Mouse (Mus musculus): Measurements from ENCODE around the gene Mzt1.

The Mzt1 gene

DNA sequence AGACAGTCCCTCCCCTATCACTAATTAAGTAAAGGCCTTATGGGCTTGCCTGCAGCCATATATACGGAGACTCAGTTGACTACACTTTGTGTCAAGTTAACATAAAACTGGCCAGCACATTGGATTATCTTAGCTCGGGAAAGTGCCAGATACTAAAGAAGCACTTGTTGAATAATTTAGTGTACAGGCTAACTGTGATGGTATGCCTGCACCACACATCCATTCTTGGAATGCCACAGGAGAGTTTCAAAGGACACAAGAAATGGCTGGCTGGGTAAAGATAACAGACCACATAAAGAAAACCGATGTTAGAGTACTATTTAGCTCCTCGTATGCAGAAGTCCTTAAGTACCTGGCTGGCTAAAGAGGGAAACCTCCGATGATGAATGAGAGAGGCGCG is 27.2 kb downstream of the Mzt1 start:
- DNase-seq (ENCODE audit: low spot score in 2 of 2), result no peak

DNA sequence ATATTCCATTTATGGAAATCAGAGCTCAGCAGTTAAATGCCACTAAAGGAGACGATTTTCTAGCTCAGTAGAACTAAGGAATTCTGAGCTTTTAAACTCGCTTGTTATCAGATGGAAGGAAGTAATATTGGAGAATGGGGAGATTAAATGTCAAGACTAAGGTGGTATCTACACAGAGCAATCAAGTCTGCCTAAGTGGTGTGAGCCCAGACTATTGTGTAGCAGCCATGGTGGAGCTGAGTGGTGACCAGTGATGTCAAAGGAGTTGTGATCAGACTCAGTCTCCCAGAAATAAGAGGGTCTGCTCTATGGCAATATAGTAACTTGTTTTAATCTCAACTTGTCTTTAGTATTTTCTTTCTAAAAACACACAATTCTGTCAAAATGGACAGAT is 35.0 kb downstream of the Mzt1 start:
- DNase-seq (ENCODE audit: low spot score in 2 of 2), result no peak

DNA sequence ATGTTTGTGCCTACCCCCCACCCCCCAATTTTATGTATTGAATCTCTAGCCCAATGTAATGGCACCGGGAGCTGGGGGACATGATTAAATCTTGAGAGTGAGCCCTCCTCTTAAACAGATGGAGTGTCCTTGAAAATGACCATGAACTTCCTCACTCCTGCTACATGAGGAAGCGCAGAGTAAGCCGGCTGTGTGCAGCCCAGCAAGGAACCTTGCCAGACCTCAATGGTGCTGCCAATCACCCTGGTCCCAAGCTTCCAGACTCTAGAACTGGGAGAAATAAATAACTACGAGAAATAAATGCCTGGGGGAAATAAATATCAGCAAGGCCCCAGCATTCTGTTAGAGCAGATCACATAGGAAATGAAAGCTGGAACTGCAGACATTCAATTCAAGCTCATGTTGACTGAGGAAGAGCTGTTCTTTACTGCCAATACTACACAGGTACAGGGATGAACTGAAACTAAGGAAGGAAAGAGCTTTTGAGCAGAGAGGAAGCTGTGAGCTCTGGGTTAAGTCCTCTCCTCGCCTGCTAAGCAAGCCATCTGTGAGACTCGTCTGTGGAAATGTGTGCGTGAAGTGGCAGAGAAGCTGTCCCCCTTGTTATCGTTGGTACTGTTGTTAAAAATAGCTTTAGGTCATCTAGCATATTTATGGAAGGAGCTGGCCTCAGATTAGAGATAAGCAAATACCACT is 35.6 kb downstream of the Mzt1 start:
- DNase-seq (ENCODE audit: low spot score in 2 of 2), result no peak

DNA sequence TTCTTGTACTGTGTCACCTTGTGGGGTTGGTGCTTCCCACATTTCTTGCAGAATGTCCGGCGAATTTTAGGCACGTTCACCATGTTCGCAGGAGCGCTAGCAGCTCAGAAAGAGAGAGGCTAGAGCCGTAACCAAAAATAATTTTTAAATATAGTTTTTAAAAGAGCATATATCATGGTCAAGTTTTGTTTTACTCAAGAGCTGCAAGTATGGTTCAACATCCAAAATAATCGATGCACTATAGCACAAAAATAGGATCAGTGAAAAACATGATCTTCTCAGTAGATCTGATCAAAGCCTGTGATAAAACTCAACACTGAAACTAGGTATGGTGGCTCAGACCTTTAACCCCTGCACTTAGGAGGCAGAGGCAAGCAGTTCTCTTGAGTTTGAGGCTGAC is 51.7 kb downstream of the Mzt1 start, which contains the start of gene Rpl36a-ps1:
Gene Rpl36a-ps1 (minus strand): TSS at position 101 of the 400 bp plus-strand sequence.
- no peak for DNase-seq (ENCODE audit: low spot score in 2 of 2)

DNA sequence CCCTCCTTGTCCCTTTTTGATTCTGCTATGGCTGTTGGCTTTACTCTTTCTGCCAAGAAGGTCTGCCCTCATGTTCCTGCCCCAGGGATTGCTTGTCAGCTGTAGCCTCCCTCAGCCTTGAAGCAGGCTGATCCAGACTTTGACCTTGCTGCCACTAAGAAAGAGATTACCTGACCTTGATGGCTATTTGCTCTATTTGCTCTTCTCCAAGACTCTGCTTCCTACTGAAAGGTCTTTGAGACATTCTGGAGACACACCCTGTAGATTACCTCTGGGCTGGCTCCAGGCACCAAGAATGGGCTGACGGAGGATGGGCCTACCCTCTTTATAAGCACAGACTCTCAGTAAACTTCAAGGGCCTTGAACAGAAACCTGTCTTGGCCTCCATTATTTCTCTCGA is 53.5 kb downstream of the Mzt1 start:
- no peak for DNase-seq (ENCODE audit: low spot score in 2 of 2)

DNA sequence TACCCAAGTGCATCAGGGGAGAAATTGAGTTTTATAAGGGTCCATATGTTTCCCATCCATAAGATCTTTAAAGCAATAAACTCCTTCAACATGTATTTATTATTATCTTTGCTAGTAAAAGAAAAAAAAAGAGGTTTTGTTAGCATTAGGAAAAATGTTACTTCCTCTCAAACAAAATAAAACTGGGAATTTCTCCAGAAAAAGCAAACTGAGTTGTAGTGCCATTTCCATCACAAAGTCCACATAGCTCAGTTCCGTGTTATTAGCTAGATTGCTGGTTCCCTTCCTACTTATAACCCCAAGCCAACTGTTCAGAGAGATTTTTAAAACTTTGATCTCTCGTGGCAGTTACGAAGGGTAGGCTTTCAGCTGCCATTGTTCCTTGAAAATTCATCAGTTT is 55.3 kb downstream of the Mzt1 start:
- no peak for DNase-seq (ENCODE audit: low spot score in 2 of 2)

DNA sequence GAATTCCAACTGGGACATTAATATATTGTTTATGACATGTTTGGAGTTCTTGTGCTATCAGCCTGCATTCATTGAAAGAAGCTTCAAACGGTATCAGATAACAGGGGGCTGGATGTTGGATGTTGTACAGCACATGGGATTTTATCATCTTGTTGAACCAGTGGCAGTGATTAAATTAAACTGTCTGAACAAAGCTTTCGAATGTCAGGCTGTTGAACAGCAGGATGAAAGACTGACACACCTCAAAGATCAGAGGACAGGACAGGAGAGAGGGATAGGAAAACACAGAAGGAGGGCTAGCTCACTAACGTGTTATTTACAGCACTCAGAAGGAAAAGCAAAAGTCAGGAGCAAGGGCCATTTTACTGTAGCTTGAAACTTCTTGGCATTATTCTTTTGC is 56.1 kb downstream of the Mzt1 start:
- no peak for DNase-seq (ENCODE audit: low spot score in 2 of 2)
